Mouse (Mus musculus): ENCODE measurements around the gene Bank1.
"Not testable (repeated sequence)": the region's sequence is repeated elsewhere in the genome, so short reads cannot be mapped to it uniquely, and the experiment has no call there.

The Bank1 gene

DNA sequence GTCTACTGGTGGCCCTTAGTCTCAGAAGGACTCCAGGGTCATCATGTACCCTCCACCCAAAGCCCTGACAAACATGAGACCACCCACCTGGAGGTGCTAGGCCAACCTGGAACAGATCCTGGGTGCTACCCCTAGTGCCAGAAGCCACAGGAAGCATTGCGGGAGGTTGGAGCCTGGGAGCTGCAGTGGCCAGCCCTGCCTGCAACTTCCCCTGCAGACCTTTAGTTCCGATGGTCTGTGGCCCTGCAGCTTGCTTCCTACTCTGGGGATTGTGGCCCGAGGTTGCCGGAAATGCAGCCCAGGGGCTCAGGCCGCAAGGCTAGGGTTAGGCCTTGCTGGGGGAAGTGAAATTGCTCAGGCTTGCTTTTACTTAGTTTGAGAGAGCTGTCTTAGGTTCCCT lies at the start of gene Bank1:
TSS of gene Bank1 (minus strand) at position 284 of the 400 bp plus-strand sequence.
- DNase-seq (ENCODE audit: low spot score): no peak

DNA sequence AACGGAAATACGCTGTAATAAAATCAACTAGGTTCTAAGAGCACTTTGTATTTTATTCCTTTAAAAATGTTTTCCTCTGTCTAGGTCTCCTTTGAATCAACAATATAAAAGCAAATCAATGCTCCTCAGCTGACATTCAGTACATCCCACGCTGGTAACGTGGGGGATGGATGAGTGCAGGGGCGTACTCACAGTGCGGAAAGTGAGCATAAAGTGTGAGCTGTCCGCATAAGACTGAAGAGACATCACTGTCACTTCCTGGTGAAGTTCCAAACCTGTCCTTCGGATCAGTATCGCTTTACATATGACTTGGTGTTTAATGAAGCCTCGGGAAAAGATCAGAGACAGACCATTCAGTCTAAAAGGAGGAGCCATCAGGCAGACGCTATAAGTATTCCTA lies 44.0 kb upstream of the Bank1 start:
- DNase-seq (ENCODE audit: low spot score): no peak

DNA sequence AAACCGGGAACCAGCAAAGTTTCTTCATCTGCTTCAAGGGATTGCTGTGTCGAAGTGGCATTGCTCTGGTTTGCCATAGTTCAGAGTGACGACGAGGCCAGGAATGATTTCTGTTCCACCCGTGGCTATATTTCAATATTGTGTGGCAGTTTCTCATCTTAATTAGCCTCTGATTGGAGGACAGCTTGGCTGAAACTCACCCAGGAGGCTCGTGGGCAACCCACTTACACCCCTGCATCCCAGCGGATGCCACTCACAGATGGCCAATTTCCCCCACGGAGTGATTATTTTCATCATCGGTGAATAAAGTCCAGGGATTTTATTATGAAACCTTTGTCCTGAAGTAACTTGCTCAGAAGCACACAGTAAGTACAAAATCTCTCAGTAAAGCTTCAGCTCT lies 43.6 kb upstream of the Bank1 start:
- DNase-seq (ENCODE audit: low spot score): no peak

- no peak for DNase-seq (ENCODE audit: low spot score)
Observed at GRCm38 (mm10) chr3:136368505-136368999, 42.7 kb upstream of the Bank1 start.

- no peak for DNase-seq (ENCODE audit: low spot score)
Observed at GRCm38 (mm10) chr3:136349690-136350089, 23.8 kb upstream of the Bank1 start.

DNA sequence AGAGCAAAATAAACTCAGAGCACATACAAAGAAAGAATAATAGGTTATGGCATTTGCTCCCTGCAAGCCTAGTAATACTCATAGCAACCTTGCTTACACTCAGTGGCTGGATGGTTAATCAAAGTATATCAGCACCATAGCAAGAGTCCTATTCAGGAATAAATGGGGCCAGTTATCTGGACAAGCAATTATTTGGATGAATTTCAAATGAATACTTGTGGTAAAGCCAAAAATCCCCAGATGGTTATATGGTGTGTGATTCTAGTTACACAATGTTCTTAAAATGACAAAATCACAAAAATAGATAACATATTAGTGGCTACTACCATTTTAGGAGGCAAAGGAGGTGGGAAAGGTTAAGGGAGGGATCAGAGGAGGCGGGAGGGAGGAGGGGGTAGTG lies 22.7 kb upstream of the Bank1 start:
- DNase-seq (ENCODE audit: low spot score): no peak

DNA sequence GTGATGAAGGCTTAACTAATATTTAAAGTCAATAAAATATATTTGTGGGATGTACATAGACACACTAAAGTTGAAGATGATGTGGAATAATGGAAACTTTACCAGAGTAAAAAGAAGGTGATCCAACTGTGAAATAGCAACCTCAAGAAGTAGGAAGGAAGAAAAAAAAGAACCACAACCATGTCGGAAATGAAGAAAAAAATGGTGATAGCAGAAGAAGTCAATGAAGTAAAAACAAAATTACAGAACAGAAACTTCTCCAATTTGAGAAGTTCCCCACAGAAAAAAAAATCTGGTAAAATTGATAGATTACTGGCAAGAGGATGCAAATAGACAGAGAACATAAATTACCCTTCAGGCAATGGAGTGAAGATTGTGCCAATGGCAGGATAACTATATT lies 21.4 kb upstream of the Bank1 start:
- no peak for DNase-seq (ENCODE audit: low spot score)

GRCm38 (mm10) chr3:136341911-136342310 lies 16.0 kb upstream of the Bank1 start:
- no peak for DNase-seq (ENCODE audit: low spot score)

GRCm38 (mm10) chr3:136339896-136340295 lies 14.0 kb upstream of the Bank1 start:
- DNase-seq (ENCODE audit: low spot score): no peak

DNA sequence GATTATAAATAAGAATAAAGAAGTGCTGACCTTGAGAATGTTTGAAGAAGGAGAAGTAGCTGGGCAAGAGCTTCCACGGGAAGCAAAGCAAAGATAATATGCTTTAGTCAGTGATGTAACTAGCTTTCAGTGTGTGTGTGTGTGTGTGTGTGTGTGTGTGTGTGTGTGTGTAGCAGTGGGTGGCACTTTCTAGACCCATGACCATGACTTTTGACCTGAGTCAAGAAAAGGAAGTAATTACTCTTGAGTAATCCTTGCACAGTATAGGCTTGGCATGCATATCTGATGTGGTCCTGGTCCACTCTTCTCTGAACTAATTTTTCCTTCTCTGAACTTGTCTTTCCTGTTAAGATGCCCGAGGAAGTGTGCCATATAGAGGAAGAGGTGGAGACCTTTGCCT lies 5.3 kb upstream of the Bank1 start:
- no peak for DNase-seq (ENCODE audit: low spot score)

DNA sequence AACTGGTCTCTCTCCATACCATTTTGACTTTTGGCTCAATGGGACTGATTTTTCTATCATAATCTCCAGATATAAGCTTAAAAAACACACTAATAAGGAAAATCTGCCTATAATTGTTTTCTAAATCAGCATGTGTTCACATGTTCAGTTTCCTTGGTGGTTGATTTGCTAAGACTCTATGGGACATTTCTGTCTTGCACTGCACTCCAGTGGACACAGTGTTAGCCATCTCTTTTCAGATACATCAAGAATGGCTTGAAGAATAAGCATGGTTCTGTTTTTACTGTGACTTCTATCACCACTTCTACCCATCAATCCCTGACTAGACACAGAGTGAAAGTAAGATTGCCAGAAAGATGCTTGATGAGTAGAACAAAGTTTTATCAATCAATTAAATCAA lies 4.2 kb upstream of the Bank1 start:
- no peak for DNase-seq (ENCODE audit: low spot score)

DNA sequence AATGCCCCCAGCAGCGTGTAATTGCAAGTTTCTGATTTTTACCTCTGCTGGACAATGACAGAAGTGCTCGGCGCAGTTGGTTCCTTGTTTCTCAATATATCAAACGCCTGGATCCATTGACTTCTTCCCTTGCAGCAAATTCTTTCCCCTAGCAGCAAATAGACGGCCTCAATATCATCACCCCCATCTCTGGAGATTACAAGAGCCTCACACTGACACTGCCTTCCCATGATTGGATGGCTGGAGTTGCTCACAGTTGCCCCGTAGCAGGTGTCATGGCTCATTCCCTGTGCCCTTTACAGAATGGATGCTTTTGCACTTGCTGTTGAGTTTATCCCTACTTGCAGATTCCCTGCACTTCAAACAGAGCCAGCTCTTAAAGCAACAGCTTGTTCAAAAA lies 3.3 kb upstream of the Bank1 start:
- no peak for DNase-seq (ENCODE audit: low spot score)

GRCm38 (mm10) chr3:136324716-136325115 lies 1.1 kb downstream of the Bank1 start:
- DNase-seq (ENCODE audit: low spot score): not testable (repeated sequence)

DNA sequence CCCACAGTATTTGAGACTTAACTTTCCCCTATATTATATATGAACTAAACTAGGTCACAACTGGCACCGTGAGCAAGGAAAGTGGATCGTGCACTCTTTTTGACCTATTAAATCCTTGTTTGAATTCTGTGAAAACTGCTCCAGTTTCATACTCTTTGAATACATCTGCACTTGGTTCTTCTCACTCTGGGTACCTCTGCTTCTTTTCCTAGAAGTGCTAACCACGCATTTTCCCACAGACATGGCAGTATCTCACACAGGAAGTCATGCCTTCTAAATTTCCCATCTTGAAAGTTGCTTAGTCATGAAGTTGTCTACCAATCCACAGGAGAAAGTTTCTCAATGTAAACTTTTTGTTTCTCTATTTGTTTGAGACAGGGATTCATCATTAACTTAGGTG lies 3.9 kb downstream of the Bank1 start:
- no peak for DNase-seq (ENCODE audit: low spot score)

GRCm38 (mm10) chr3:136308487-136308886 lies 17.4 kb downstream of the Bank1 start:
- DNase-seq (ENCODE audit: low spot score): no peak

DNA sequence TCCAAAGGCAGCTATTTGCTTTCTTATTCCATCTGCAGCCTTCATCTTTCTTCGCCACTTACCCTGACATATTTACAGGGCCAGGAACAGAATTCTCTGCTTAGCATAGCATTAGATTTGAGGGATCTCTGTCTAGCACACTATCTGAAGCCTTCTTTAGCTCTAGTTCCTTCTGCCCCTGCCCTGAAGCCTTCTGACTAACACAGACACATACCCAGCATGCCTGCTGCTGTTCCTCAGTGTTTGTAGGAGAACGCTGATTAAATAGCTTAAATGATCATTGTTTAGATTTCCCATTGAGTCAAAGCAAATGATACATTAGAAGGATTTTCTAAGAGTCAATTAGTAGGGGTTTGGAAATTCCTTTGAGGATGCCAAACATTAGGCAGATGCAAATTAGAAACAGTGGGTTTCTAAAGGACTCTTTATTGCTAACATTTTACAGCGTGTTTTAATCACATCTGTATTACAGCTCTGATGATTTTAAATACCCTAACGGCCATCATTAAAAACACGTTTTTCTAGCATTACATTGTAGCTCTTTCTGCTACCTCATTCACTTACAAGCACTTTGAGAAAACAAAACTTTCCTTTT lies 19.2 kb downstream of the Bank1 start:
- DNase-seq (ENCODE audit: low spot score): no peak

GRCm38 (mm10) chr3:136302541-136302940 lies 23.3 kb downstream of the Bank1 start:
- DNase-seq (ENCODE audit: low spot score): no peak

DNA sequence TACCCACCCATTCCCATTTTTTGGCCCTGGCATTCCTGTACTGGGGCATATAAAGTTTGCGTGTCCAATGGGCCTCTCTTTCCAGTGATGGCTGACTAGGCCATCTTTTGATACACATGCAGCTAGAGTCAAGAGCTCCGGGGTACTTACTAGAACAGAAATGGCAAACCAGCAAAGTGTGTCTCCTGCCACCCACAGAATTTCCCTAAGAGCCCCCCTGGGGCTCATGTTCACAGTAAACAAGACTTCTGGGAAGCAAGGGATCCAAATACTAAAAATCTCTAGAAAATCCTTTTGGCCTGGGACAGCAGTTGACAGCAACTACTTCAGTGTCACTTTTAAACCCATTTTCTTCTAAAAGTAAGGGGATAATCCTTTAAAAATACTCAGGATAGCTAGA lies 25.1 kb downstream of the Bank1 start:
- DNase-seq (ENCODE audit: low spot score): not testable (repeated sequence)

GRCm38 (mm10) chr3:136297355-136297754 lies 28.5 kb downstream of the Bank1 start:
- DNase-seq (ENCODE audit: low spot score): no peak

- no peak for DNase-seq (ENCODE audit: low spot score)
Observed at GRCm38 (mm10) chr3:136295250-136295649, 30.6 kb downstream of the Bank1 start.

DNA sequence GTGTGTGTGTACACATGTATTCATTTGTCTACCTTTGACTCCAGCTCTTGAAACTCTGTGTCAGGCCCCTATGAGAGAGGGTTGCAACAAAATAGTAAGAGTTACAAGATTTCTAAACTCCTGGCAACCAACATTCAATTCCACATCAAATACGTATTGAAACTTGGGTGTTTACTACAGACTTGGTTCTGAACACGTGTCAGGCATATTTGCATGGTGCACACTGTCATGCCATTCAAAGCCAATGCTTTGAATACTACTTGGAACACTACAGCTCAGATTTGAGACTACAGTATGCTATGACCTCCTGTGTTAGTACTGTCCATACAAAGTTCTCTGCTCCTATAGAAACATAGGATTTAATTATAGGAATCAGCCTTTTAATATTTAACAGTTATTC lies 38.0 kb downstream of the Bank1 start:
- DNase-seq (ENCODE audit: low spot score): no peak

GRCm38 (mm10) chr3:136264969-136265595 lies 60.8 kb downstream of the Bank1 start:
- no peak for DNase-seq (ENCODE audit: low spot score)

GRCm38 (mm10) chr3:136257761-136258160 lies 68.1 kb downstream of the Bank1 start:
- DNase-seq (ENCODE audit: low spot score): no peak

DNA sequence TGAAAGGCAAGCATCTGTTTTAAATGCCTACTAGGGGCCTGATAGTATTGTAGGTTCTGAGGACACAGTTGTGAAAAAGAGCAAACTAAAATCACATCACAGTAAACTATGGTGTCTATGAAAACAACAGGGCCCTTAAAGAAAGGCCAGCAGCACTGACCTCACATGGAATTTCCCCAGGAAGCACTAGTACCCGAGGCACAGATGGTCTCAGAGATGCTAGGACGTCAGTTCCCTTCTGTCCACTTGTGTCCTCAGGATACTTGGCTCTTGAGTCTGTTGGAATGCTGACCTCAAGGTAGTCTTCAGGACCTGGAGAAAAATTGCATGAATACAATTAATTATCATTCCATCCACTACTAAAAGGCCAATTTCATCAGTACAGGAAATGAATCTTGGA lies 71.2 kb downstream of the Bank1 start:
- no peak for DNase-seq (ENCODE audit: low spot score)
